Mouse (Mus musculus): ENCODE measurements around the gene Luc7l. TPM values are rescaled to one million over a fixed set of nuclear protein-coding genes. Genes with fewer than 3 reads are reported as not detected.
A peak's percentile ranks its signal among the peaks of the same experiment; 100 is the strongest.

The Luc7l gene
- total RNA-seq, 1 experiment: 115 TPM

GRCm38 (mm10) chr17:26240990-26241389 is 11.7 kb upstream of the Luc7l start:
- in situ Hi-C loops (cut with MboI; ENCODE audit: low sequenced_read_pairs in 2 of 2, unreplicated experiment in 2 of 2): no loop called here
- no peak overlapping the region for H3K27ac ChIP-seq (ENCODE audit: insufficient read depth, low read depth, low read length, poor library complexity, severe bottlenecking)
- H3K9me3 ChIP-seq (ENCODE audit: control insufficient read depth, insufficient read depth, low read depth, low read length): no peaks in the 10 kb centered on the region
- no peaks in the 10 kb centered on the region for H3K36me3 ChIP-seq (ENCODE audit: control insufficient read depth, insufficient read depth, low read length, poor library complexity, severe bottlenecking)
- H3K9ac ChIP-seq (ENCODE audit: insufficient read depth, low read depth, low read length, poor library complexity, severe bottlenecking): no peak overlapping the region
- H3K4me1 ChIP-seq (ENCODE audit: control insufficient read depth in 2 of 2, insufficient read depth in 2 of 2, low read length in 2 of 2, poor library complexity in 1 of 2): peaks cover 4% of the 10 kb centered on the region in 2 experiments; a peak in 2 of 4 replicates
- TF ChIP-seq ZC3H11A (IDR thresholded peaks at IDR 0.05; ENCODE audit: borderline replicate concordance, low read depth, low read length) (no peak), CHD2 (IDR thresholded peaks at IDR 0.05; ENCODE audit: low read depth, low read length) (no peak), HCFC1 (IDR thresholded peaks at IDR 0.05; ENCODE audit: borderline replicate concordance, insufficient read depth, low read length) (no peak), ZNF384 (IDR thresholded peaks at IDR 0.05; ENCODE audit: low read depth, low read length) (no peak), MAFK (IDR thresholded peaks at IDR 0.05; ENCODE audit: insufficient read depth, low read depth, low read length) (no peak)
- no peak overlapping the region for H3K4me3 ChIP-seq (ENCODE audit: insufficient read depth in 1 of 2, low read depth in 1 of 2, low read length in 2 of 2, poor library complexity in 1 of 2, severe bottlenecking in 1 of 2)
- DNase-seq (ENCODE audit: low read depth, low spot score): no peak

GRCm38 (mm10) chr17:26243471-26244100 is 9.1 kb upstream of the Luc7l start:
- peak overlapping the region; percentile 46 for H3K27ac ChIP-seq (ENCODE audit: insufficient read depth, low read depth, low read length, poor library complexity, severe bottlenecking)

GRCm38 (mm10) chr17:26244101-26244841 is 8.4 kb upstream of the Luc7l start, which contains the start of gene Fam234a:
Fam234a (minus strand) TSS chr17:26244242.
- Histone ChIP-seq H3K9ac (ENCODE audit: insufficient read depth, low read depth, low read length, poor library complexity, severe bottlenecking) (peak within 1 kb of the TSS; percentile 78), H3K4me3 (ENCODE audit: insufficient read depth in 1 of 2, low read depth in 1 of 2, low read length in 2 of 2, poor library complexity in 1 of 2, severe bottlenecking in 1 of 2) (peak within 1 kb of the TSS; percentile 71 to 80), H3K9me3 (ENCODE audit: control insufficient read depth, insufficient read depth, low read depth, low read length) (no peaks in the 10 kb centered on the region), H3K4me1 (ENCODE audit: control insufficient read depth in 2 of 2, insufficient read depth in 2 of 2, low read length in 2 of 2, poor library complexity in 1 of 2) (peaks cover 4% of the 10 kb centered on the region in 2 experiments; a peak in 2 of 4 replicates), H3K36me3 (ENCODE audit: control insufficient read depth, insufficient read depth, low read length, poor library complexity, severe bottlenecking) (no peaks in the 10 kb centered on the region), H3K27ac (ENCODE audit: insufficient read depth, low read depth, low read length, poor library complexity, severe bottlenecking) (peak within 1 kb of the TSS; percentile 46)
- in situ Hi-C loops (cut with MboI; ENCODE audit: low sequenced_read_pairs in 2 of 2, unreplicated experiment in 2 of 2): no loop called here
- DNase-seq (ENCODE audit: low read depth, low spot score): peak; percentile 86
- TF ChIP-seq HCFC1 (IDR thresholded peaks at IDR 0.05; ENCODE audit: borderline replicate concordance, insufficient read depth, low read length) (no peak), CHD2 (IDR thresholded peaks at IDR 0.05; ENCODE audit: low read depth, low read length) (no peak), MAFK (IDR thresholded peaks at IDR 0.05; ENCODE audit: insufficient read depth, low read depth, low read length) (no peak), ZC3H11A (IDR thresholded peaks at IDR 0.05; ENCODE audit: borderline replicate concordance, low read depth, low read length) (no peak), ZNF384 (IDR thresholded peaks at IDR 0.05; ENCODE audit: low read depth, low read length) (no peak)

More at GRCm38 (mm10) chr17:26243471-26244100, 9.1 kb upstream of the Luc7l start:
- Histone ChIP-seq H3K9me3 (ENCODE audit: control insufficient read depth, insufficient read depth, low read depth, low read length) (no peaks in the 10 kb centered on the region), H3K36me3 (ENCODE audit: control insufficient read depth, insufficient read depth, low read length, poor library complexity, severe bottlenecking) (no peaks in the 10 kb centered on the region), H3K4me3 (ENCODE audit: insufficient read depth in 1 of 2, low read depth in 1 of 2, low read length in 2 of 2, poor library complexity in 1 of 2, severe bottlenecking in 1 of 2) (peak overlapping the region; percentile 71 to 80), H3K4me1 (ENCODE audit: control insufficient read depth in 2 of 2, insufficient read depth in 2 of 2, low read length in 2 of 2, poor library complexity in 1 of 2) (peaks cover 4% of the 10 kb centered on the region in 2 experiments; a peak in 2 of 4 replicates), H3K9ac (ENCODE audit: insufficient read depth, low read depth, low read length, poor library complexity, severe bottlenecking) (peak overlapping the region; percentile 78)
- TF ChIP-seq CHD2 (IDR thresholded peaks at IDR 0.05; ENCODE audit: low read depth, low read length) (no peak; the same call in 1 of the 2 replicates), ZNF384 (IDR thresholded peaks at IDR 0.05; ENCODE audit: low read depth, low read length) (no peak), HCFC1 (IDR thresholded peaks at IDR 0.05; ENCODE audit: borderline replicate concordance, insufficient read depth, low read length) (no peak), MAFK (IDR thresholded peaks at IDR 0.05; ENCODE audit: insufficient read depth, low read depth, low read length) (no peak), ZC3H11A (IDR thresholded peaks at IDR 0.05; ENCODE audit: borderline replicate concordance, low read depth, low read length) (no peak)
- peak; percentile 53 for DNase-seq (ENCODE audit: low read depth, low spot score)
- in situ Hi-C loops (cut with MboI; ENCODE audit: low sequenced_read_pairs in 2 of 2, unreplicated experiment in 2 of 2): no loop called here

GRCm38 (mm10) chr17:26251886-26252538 is 684 bp upstream of the Luc7l start:
- H3K9me3 ChIP-seq (ENCODE audit: control insufficient read depth, insufficient read depth, low read depth, low read length): no peaks in the 10 kb centered on the region
- peaks cover 0 to 2% of the 10 kb centered on the region in 2 experiments; a peak in 1 of 4 replicates for H3K4me1 ChIP-seq (ENCODE audit: control insufficient read depth in 2 of 2, insufficient read depth in 2 of 2, low read length in 2 of 2, poor library complexity in 1 of 2)
- H3K27ac ChIP-seq (ENCODE audit: insufficient read depth, low read depth, low read length, poor library complexity, severe bottlenecking): peak overlapping the region; percentile 46; the same call in 1 of the 2 replicates
- in situ Hi-C loops (cut with MboI; ENCODE audit: low sequenced_read_pairs in 2 of 2, unreplicated experiment in 2 of 2): no loop called here
- TF ChIP-seq CHD2 (IDR thresholded peaks at IDR 0.05; ENCODE audit: low read depth, low read length) (no peak), HCFC1 (IDR thresholded peaks at IDR 0.05; ENCODE audit: borderline replicate concordance, insufficient read depth, low read length) (no peak), MAFK (IDR thresholded peaks at IDR 0.05; ENCODE audit: insufficient read depth, low read depth, low read length) (no peak), ZC3H11A (IDR thresholded peaks at IDR 0.05; ENCODE audit: borderline replicate concordance, low read depth, low read length) (no peak), ZNF384 (IDR thresholded peaks at IDR 0.05; ENCODE audit: low read depth, low read length) (no peak)
- peaks cover 5% of the 10 kb centered on the region for H3K36me3 ChIP-seq (ENCODE audit: control insufficient read depth, insufficient read depth, low read length, poor library complexity, severe bottlenecking)
- H3K4me3 ChIP-seq (ENCODE audit: insufficient read depth in 1 of 2, low read depth in 1 of 2, low read length in 2 of 2, poor library complexity in 1 of 2, severe bottlenecking in 1 of 2): peak overlapping the region in 1 of 2 experiments; percentile 84; a peak in 2 of 4 replicates
- no peak for DNase-seq (ENCODE audit: low read depth, low spot score)
- H3K9ac ChIP-seq (ENCODE audit: insufficient read depth, low read depth, low read length, poor library complexity, severe bottlenecking): peak overlapping the region; percentile 38; the same call in 1 of the 2 replicates

All from ES-E14 (cell line).